Mouse (Mus musculus) regulatory T cell (primary cell): ENCODE data around the gene Dut.

ENCODE experiments used
- in situ Hi-C: fragments of 300-600 bp; cut with MboI, MseI; formaldehyde crosslinking; loops from one replicate; pipeline ENCODE4 v1.15.1; 2025; ENCODE audit warnings: high pct_unique_total_duplicates

Gene Dut

DNA sequence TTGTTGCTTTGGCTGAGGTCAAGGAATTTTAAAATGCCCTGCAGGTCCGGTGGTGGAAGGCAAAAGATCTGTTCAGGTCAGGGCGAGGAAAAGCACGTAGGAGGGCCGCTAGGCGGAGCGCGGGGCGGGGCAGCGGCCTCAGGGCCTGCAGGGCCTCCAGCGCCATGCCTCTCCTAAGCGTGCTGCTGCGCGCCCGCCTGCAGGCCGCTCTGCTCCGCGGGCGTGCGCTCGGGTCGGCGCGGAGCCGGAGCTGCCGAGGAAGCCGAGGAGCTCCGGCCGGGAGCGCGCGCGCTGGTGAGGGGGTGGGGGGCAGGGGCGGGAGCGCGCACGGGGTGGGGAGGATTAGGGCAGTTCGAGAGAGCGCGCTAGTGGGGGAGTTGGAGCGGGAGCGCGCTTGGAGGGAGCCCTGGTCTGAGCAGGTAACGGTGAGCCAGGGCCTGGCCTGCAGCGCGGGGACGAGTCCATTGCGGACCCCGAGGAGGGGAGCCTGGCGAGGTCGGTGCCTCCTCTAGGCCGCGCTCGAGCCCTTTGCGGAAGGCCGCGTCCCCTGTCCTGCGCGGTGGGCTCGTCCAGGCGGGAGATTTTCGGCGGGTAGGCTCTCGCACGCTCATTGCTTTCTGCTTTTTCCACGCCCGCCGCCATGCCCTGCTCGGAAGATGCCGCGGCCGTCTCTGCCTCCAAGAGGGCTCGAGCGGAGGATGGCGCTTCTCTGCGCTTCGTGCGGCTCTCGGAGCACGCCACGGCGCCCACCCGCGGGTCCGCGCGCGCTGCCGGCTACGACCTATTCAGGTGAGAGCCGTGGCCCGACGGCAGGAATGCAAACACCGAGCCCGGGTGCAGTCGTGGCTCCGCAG is at the start of gene Dut:
Gene Dut, plus strand, starts transcription at position 83 of the 854 bp plus-strand sequence.
- in situ Hi-C loops, result loop anchor here (10.0 kb wide), 1 partner anchor 133 kb away; no protein-coding TSS in a partner anchor

DNA sequence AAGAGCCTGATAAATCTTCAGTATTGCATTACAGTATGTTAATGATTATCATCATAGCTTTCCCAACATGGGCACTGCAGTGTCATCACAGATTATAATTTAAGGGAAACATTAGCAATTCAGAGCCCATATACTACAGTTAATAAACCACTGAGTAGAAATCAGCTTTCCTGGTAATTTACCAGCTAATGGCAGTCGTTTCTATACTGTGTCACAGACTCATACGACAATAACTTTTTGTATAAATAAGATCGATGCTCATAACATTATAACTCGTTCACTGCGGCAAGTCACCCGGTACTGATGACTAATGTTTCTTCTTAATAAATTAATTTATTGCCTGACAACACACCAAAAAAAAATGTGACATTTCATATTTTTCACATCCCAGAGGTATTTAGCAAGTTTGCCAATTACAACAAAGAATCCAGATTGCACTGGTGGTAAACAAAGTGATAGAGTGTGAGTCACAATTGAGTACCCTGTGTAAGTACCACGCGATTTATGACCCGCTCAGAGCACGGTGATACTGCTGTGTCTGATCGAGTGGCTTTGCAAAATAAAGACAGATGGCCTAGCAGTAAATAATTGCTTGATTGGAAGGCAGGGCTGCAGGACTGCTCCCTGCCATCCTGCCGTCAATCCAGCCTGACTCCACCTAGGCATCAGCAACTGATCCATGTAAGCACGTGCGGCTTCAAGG is 37.9 kb upstream of the Dut start:
- in situ Hi-C loops, result loop anchor here (25.0 kb wide), 1 partner anchor 1622 kb away; no protein-coding TSS in a partner anchor

DNA sequence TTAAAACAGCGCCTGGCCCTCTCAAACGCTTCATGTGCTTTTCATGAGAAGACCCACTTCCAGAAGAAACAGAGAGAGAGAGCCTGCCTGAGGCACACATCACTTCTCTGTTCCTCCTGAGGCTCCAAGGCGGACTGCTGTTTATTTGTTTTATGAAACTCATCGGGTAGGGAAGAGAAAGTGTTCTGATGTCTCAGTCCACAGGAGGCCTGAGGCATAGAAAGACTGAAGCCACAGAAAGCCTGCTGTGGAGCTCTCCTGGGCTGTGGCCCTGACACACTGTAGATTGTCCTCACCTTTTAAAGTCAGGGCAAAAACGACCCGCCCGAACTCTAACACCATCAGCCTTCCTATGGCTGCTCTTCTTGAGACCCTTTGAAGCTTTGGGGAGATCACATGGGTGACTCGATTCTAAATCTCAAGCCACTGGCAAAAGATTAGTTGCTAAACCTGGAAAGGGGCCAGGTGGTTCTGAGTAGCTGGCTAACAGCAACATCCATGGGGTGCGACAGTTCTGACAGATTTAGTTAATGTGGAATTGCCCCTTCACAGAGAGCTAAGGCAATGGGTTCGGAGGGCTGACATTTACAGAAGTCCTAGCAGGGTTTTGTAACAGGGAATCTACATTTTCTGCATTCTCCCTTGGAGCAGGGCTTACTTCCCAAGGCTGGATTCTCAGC is 35.0 kb upstream of the Dut start:
- in situ Hi-C loops, result loop anchor here (25.0 kb wide), 1 partner anchor 1625 kb away; no protein-coding TSS in a partner anchor

DNA sequence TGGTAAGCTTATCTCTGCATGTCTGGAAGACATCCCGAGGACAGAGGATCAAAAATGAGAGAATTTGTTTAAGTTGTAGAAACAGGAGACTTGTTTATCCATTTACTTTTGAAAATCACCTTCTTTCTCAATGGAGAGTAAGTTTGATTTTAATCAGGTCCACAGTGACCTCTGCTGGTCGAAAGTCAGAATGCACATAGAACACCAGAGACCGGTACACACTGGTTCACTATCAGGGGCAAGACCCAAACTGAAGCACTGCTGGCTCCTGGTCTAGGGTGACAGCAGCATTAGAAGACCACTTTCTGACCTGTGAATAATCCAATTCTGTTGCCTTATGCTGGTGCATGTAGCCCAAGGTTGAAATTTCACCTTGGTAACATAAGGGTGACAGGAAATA is 32.4 kb upstream of the Dut start:
- in situ Hi-C loops, result loop anchor here (25.0 kb wide), 1 partner anchor 1627 kb away; no protein-coding TSS in a partner anchor

DNA sequence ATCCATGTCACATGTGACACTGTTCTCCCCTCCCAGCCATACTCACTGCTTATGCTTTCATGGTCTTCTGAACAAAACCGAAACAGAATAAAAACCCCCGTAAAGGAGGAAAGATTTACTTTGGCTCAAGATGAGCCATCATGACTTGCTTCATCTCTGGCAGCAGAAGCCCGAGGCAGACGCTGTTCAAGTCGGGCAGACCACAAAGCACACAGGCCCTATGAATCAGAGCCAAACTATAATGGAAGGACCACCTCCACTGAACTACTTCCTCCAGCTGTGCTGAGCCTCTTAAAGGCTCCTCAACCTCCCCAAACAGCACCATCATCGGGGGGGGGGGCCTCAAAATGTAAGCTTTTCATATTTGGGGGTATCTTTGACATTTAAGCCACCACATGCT is 29.7 kb upstream of the Dut start:
- in situ Hi-C loops, result loop anchor here (25.0 kb wide), 1 partner anchor 1630 kb away; no protein-coding TSS in a partner anchor

DNA sequence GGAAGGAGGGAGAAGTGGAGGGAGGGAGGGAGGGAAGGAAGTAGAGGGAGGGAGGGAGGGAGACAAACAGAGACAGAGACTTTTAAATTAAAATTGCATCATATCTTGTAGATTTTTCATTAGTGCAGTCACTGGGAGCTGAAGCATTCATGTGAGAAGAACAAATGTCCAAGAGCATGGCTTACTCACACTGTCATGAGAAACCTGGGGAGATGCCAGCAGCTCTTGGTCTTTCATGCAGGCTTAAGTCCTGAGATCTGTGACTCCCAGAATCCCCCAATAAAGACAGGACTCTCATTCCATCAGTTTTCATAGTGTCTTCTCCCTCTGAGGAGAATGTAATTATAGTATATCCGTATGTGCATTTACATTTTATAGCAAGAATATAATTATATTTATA is 28.4 kb upstream of the Dut start:
- in situ Hi-C loops, result loop anchor here (25.0 kb wide), 1 partner anchor 1631 kb away; no protein-coding TSS in a partner anchor

DNA sequence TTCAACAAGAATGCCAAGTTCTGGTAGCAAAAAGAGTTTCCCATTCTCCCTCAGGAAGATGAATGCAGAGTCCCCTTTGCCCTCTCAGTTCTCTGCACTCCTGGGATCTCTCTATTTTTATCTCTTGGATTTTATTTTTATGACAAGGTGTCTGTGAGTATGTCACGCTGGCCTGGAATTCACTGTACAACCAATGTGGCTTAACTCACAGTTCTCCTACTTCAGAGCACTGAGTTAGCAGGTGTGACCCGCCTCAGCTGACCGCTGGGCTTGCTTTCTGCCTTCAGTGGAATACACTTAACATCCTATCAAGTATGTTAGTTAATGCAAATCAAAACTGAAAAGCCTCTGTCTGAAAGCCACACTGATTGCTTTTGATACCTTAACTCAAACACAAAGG is 27.7 kb upstream of the Dut start:
- in situ Hi-C loops, result loop anchor here (25.0 kb wide), 1 partner anchor 1632 kb away; no protein-coding TSS in a partner anchor

DNA sequence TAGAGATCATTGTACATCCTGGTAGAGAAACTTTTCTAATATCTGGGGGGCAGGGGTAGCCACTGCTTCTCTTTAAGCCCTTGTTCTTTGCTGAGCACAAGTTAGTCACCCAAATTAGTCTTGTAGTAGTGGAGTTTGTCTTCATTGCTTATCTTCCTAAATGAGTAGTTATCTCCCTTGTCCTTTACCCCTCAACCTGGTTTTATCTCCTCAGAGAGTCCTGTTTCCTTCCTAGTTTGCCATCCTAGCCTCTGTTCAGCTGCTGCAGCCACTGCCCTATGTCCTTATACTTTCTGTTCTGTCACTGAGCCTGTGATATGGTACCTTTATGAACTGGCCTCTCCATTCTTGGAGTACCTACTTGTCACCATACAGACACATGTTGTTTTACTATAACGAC is 25.3 kb upstream of the Dut start:
- in situ Hi-C loops, result loop anchor here (25.0 kb wide), 1 partner anchor 1634 kb away; no protein-coding TSS in a partner anchor

DNA sequence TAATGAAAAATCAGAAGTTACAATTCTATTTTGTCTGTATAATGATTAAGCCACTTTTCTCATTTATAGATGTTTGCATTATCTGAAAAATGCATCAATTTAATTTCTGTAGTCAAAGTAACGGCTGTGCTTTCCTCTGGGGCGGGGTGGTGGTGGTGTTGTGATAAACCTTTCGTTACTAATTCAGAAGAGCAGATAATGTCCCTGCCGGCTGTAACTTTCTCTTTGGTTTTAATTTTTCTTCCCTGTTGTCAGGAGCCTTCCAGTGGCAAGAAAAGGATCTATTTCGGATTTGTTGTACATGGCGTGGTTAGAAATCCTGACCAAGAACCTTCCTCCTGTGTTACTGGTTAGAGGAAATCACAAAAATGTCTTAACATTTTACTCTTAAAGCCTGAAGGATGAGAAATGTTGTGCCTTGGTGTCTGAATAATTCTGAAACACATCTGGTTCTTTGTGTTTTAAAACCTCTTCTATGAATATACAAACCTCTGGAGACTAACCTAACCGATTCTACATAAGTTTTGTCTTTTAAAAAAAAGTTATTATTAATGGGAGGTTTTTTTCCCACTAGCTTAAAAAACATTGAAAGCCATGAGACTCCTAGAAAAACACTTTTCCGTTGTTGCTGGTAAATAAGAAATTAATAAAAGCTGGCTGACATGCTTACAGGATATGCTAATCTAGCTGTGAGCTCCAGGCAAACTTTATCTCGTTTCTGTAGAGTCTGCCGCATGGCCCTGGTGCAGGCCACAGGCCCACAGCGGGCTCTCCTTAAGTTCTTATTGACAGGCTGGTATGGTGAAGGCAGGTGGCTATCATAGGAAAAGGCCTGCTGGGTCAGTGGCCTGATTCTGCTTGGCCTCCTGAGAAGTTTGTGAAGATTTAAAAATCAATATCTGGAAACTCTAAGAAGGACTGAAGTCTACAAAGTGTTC is 18.2 kb upstream of the Dut start:
- in situ Hi-C loops, result no loop called here

DNA sequence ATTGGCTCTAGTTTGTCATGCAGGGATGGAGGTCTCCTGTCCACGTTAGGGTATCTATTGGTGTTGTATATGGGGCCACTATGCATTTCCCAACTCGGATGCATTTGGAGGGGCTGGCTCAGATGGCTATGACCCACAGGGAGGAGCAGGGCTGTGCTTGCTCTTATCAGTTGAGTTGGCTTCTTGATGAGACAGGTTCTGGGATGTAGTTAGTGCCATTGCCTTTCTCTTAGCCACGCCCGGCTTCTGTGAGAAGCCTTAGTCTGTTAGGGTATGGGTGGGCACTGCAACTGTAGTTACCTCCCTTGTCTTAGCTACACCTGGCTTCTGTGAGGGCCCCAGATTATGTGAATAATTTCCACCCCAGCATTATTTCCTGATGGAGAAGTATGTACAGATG is 14.8 kb upstream of the Dut start:
- in situ Hi-C loops, result no loop called here

DNA sequence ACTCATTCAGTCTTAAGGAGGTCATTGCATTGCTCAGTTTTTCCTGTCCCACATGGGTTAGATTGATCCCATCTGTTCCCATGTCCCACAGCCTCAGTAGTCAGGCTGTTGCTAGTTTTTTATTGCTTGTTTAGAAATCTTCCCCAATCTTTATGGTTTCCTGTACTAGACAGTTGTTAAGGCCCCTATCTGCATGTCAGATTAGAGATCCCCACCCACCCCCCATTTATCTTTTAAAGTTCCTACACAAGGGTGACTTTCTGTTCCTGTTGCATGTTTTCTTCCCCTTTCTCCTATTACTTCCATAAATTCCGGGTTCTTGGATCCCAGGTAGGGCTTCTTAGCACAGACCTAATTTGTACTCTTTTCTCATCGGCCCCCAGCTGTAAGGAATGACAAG is 13.5 kb upstream of the Dut start:
- in situ Hi-C loops, result no loop called here

DNA sequence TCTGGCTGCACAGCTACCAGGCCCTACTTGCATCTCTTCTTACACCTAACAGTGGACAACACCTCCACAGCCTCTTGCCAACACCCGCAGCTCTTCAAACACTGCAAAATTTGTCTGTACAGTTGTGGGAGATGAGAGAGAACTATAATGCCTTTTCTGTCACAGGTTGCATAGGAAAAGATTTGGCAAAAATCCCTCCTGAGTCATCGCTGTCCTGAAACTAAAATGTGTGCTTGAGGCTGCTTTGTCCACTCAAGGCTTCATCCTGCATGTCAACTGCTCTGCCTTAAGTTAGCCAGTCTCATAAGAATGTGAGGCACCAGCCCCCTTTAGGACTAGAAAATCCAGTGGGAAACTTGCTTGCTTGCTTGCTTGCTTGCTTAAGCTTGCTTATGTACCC is 12.9 kb upstream of the Dut start:
- in situ Hi-C loops, result no loop called here

DNA sequence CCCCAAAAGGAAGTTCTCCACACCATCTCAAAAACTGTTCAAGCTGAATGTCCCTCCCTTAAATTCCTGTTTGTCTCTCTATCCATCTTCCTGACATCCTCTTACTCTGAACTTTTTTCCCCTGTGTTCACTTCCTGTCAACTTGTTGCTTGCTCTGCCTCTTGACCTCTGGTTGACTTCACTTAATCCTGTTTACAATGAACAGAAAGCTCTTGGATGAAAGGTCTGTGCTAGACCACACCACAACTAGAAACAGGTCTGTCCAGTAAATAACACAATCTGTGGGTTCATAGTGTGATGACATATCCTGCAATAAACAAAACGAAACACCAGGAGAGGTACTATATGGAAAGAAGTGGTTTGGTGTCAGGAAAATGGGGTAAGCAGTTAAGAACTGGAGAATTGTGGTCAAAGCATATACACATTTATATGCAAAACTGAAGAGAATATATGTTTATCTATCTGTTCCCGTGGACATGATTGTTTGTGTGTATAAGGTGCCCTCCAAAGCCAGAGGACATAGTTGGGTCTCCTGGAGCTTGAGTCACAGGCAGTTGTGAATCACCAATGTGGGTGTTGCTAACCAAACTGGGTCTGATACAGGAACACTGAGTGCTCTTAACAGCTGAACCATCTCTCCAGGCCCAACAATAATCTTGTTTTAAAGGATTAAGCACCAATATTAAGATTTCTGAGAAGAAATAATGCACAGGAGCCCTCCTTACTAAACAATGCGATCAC is 1.3 kb upstream of the Dut start:
- in situ Hi-C loops, result loop anchor here (10.0 kb wide), 1 partner anchor 131 kb away; no protein-coding TSS in a partner anchor

DNA sequence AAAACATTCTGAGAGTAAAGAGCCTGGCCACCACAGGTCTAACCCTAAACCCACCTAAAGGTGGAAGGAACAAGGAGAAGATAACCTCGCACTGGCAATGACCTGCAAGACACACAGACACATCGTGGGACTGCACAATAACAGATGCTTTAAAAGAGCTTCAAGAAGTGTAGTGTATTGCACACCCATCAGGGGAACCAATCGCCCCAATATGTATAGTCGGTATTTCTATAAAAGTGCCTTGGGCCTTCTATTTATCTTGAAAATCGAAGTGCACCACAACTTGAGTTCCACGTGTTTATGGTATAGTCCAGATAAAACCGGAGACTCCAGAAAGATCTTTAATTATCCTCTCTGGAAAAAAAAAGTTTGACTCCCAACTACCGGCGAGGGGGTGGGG is 321 bp upstream of the Dut start:
- in situ Hi-C loops, result loop anchor here (10.0 kb wide), 1 partner anchor 132 kb away; no protein-coding TSS in a partner anchor

DNA sequence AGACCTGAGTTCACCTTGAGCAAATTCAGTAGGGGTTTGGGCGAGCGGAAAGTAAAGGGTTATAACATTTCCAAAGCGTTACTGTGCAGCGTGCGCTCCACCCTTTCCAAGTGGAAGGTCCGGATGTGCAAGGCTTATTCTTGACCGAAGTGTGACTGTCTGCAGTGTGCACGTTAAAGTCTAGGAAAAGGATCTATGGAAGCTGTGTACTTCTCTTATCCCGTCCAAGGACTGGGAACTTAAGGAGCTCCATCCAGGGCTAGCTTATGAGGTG is 909 bp downstream of the Dut start:
- in situ Hi-C loops, result loop anchor here (10.0 kb wide), 1 partner anchor 133 kb away; no protein-coding TSS in a partner anchor

DNA sequence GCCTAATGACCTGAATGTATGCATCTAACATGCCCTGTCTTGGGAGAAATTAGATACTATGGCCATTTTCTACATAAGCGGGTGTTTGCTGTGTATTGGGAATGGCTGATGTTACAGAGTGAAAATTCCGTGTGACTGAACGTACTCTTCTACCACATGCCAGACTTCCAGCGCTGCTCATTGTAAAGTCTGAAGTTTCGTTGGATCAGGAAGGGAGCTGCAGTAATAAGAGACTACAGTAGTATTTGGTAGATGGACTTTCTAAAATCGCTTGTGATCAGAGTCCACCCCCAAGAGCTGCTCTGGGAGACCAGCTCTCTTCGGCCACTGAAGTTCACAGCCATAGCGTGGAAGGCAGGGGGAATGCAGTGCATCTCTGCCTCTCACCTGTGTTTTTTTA is 1.3 kb downstream of the Dut start:
- in situ Hi-C loops, result loop anchor here (10.0 kb wide), 1 partner anchor 133 kb away; no protein-coding TSS in a partner anchor

DNA sequence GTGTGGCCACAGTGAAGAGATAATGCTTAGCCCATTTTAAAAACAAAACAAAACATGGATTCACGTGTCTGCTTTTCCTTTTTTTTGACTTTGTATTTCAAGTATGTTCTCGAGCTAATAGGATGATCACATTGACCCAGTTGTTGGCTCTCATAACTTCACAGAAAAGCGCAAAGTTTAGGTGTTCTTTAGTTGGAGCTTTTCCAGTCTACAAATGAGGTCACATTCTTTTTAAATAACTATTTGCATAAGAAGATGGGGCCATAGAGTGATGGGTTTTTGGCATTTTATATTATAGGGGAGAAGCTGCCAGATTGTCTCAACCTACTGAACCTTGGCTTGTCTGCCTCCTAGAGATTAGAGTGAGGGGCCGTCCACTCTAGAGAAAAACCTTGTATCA is 2.3 kb downstream of the Dut start:
- in situ Hi-C loops, result loop anchor here (10.0 kb wide), 1 partner anchor 135 kb away; no protein-coding TSS in a partner anchor

DNA sequence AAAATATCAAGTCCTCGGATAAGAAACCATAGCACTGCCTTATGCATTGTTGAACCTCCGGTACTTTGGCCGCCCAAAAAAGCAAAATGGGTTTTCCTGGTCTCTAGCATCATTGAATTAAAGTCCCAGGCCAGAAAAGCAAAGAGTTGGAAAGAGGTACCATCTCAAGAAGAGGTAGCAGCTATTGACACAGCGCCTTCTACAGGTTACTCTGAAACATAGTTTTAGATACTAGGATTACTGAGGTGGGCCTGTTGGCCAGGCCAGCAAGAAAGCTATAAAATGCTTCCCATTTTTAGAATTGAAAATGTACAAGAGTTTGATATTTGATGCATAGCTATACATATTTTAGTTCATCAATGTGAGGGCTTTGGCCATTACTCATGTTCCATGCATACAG is 2.9 kb downstream of the Dut start:
- in situ Hi-C loops, result loop anchor here (10.0 kb wide), 1 partner anchor 135 kb away; no protein-coding TSS in a partner anchor

DNA sequence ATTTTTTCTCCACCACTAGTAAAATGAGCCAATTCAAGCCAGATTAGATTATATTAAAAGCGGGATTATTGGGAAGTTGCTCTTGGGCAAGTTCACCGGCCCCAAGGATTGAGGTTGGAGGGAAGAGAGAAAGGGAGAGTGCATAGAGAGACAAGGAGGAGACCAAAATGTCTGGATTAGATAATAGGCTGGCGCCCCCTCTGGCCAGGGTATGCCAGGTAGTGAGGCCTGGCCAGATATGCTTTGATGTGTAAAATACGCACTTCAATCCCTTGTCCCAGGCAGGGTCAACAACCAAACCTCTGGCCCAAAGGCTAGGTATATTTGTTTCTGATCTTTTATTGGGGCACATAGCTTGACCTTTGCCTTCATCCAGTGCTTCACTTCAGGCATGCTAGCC is 4.8 kb downstream of the Dut start:
- in situ Hi-C loops, result no loop called here

DNA sequence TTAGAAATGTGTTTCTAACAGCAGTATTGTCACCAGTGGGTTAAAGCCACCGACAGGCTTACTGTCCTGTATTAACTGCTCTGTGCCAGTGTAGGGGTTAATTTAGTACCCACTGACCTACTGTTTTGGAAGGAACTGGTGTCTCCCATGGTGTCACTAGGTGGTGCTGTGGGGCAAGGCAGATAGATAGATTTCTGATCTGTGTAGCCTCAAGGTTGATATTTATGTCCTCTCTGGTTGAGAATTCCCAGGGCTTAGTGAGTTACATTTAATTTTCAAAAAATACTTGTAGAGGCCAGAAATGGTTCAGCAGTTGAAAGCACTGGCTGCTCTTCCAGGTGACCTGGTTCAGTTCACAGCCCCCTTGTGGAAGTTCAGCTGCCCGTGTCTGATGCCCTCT is 5.3 kb downstream of the Dut start:
- in situ Hi-C loops, result no loop called here
